Mouse (Mus musculus) brain, embryonic 14.5 days (tissue): ENCODE measurements around the gene Mgll.

Experiments used
- CTCF ChIP-seq: fragments of 200-500 bp; IDR thresholded peaks from 2 replicates; pipeline ENCODE4 v1.5.1; 2012; ENCODE audit warnings: inconsistent platforms, mild to moderate bottlenecking, moderate library complexity, borderline replicate concordance; ENCODE audit not compliant: insufficient read depth, insufficient read length; ENCODE audit errors: extremely low read depth
- POLR2A ChIP-seq: fragments of 200-500 bp; IDR thresholded peaks from 2 replicates; pipeline ENCODE4 v1.6.1; 2012; ENCODE audit warnings: mild to moderate bottlenecking, inconsistent platforms, borderline replicate concordance; ENCODE audit not compliant: poor library complexity, insufficient read depth, insufficient read length, severe bottlenecking; ENCODE audit errors: extremely low read depth

DNA sequence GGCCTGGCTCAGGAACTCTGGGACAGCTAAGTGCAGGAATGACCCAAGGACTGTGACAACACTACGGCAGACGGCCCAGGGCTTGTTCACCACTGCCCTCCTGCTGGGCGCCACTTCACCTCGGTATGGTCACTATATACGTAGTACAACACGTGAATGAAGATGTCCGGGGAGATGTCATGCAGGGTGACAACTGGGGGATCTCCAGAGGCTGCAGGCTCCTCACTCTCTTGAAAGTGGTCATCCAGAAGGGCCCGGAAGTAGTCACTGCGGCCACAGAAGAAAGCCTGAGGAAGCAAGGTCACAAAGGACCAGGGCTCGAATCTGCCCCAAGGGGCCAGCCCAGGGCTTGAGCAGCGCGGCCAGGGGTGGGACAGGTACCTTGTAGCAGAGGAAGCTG is 113.8 kb downstream of the Mgll start:
- no peak for TF ChIP-seq POLR2A
- TF ChIP-seq CTCF: no peak
